Comparison of ENCODE assay signal across 10 mouse cellular contexts in genomic region chr13:77864804-77865203, GRCm38 (mm10).
DNase-seq lines count a peak whose midpoint lies in the region; ATAC-seq and TF ChIP-seq lines count a peak whose summit lies in the region.
"Had no signal": no experiment of that assay in that cellular context is flagged by ENCODE, and none has a peak within 500 bp of the region (broad histone marks: within the 10 kb centered on the region; RNA-seq: fewer than 3 reads in every experiment).

No protein-coding gene starts in this region.

- H3K36me3 ChIP-seq in intestine, postnatal 0 days (ENCODE audit: control insufficient read depth, insufficient read depth), result no peaks in the 10 kb centered on the region
- H3K36me3 ChIP-seq in intestine, embryonic 15.5 days, result no peaks in the 10 kb centered on the region
- no peaks in the 10 kb centered on the region for H3K36me3 ChIP-seq in hindbrain, embryonic 16.5 days (ENCODE audit: control insufficient read depth, insufficient read depth, low read length)
- H3K36me3 ChIP-seq: embryonic facial prominence, embryonic 15.5 days; limb, embryonic 13.5 days had no signal

- no peak overlapping the region for H3K9ac ChIP-seq in intestine, postnatal 0 days (ENCODE audit: low read depth, low read length)
- H3K9ac ChIP-seq in intestine, embryonic 15.5 days, result no peak overlapping the region
- H3K9ac ChIP-seq in hindbrain, embryonic 16.5 days (ENCODE audit: low read depth, low read length), result no peak overlapping the region
- H3K9ac ChIP-seq: embryonic facial prominence, embryonic 15.5 days; limb, embryonic 13.5 days had no signal

- no peak overlapping the region for H3K4me2 ChIP-seq in intestine, postnatal 0 days (replicated peaks; ENCODE audit: low read depth)
- H3K4me2 ChIP-seq in intestine, embryonic 15.5 days (replicated peaks), result no peak overlapping the region
- no peak overlapping the region for H3K4me2 ChIP-seq in hindbrain, embryonic 16.5 days (ENCODE audit: low read length)
- H3K4me2 ChIP-seq: embryonic facial prominence, embryonic 15.5 days; limb, embryonic 13.5 days had no signal

- TF ChIP-seq CTCF in intestine, postnatal 0 days (IDR thresholded peaks at IDR 0.05; ENCODE audit: low read depth), result peak; percentile 61

- no peaks in the 10 kb centered on the region for H3K4me1 ChIP-seq in intestine, postnatal 0 days (replicated peaks; ENCODE audit: control insufficient read depth, insufficient read depth, low read length)
- no peaks in the 10 kb centered on the region for H3K4me1 ChIP-seq in intestine, embryonic 15.5 days (replicated peaks)
- no peaks in the 10 kb centered on the region for H3K4me1 ChIP-seq in hindbrain, embryonic 16.5 days (ENCODE audit: control insufficient read depth, insufficient read depth, low read depth, low read length)
- H3K4me1 ChIP-seq: embryonic facial prominence, embryonic 15.5 days; limb, embryonic 13.5 days had no signal

- DNase-seq in A20 (ENCODE audit: low read depth, low spot score) (peak; percentile 31), ZHBTc4 (ENCODE audit: low read depth, low spot score) (peak; percentile 8)
- DNase-seq in adrenal gland, postnatal 36 days, result no peak
- DNase-seq in heart, adult 9 months (ENCODE audit: low spot score in 2 of 2), result no peak
- DNase-seq in left cerebral cortex, adult 11 months (ENCODE audit: low spot score), result no peak

- no peaks in the 10 kb centered on the region for H3K9me3 ChIP-seq in intestine, postnatal 0 days (ENCODE audit: control insufficient read depth)
- no peaks in the 10 kb centered on the region for H3K9me3 ChIP-seq in intestine, embryonic 15.5 days
- H3K9me3 ChIP-seq in hindbrain, embryonic 16.5 days (ENCODE audit: control insufficient read depth, low read length), result no peaks in the 10 kb centered on the region
- H3K9me3 ChIP-seq: embryonic facial prominence, embryonic 15.5 days; limb, embryonic 13.5 days had no signal

- H3K4me3 ChIP-seq in intestine, postnatal 0 days (ENCODE audit: low read depth, low read length), result no peak overlapping the region
- H3K4me3 ChIP-seq in intestine, embryonic 15.5 days (replicated peaks), result no peak overlapping the region
- H3K4me3 ChIP-seq in hindbrain, embryonic 16.5 days (ENCODE audit: low read length), result no peak overlapping the region
- H3K4me3 ChIP-seq: embryonic facial prominence, embryonic 15.5 days; limb, embryonic 13.5 days had no signal

- 86% methylated on average over 1 of the region's 1 CpGs for WGBS in intestine, postnatal 0 days
- WGBS in intestine, embryonic 15.5 days, result 96% methylated on average over 1 of the region's 1 CpGs
- 100% methylated on average over 1 of the region's 1 CpGs for WGBS in hindbrain, embryonic 16.5 days

- no peak for ATAC-seq in intestine, postnatal 0 days
- no peak for ATAC-seq in intestine, embryonic 15.5 days
- ATAC-seq in hindbrain, embryonic 16.5 days, result peak; percentile 34; the same call in 1 of the 2 replicates

- H3K27ac ChIP-seq in intestine, postnatal 0 days (ENCODE audit: low read depth, low read length), result no peak overlapping the region
- H3K27ac ChIP-seq in intestine, embryonic 15.5 days, result no peak overlapping the region
- H3K27ac ChIP-seq in hindbrain, embryonic 16.5 days (ENCODE audit: low read depth, low read length), result no peak overlapping the region
- H3K27ac ChIP-seq: embryonic facial prominence, embryonic 15.5 days; limb, embryonic 13.5 days had no signal

- H3K27me3 ChIP-seq in intestine, postnatal 0 days (replicated peaks; ENCODE audit: control insufficient read depth, insufficient read depth, low read length), result no peaks in the 10 kb centered on the region
- H3K27me3 ChIP-seq in intestine, embryonic 15.5 days (replicated peaks), result no peaks in the 10 kb centered on the region
- no peaks in the 10 kb centered on the region for H3K27me3 ChIP-seq in hindbrain, embryonic 16.5 days (replicated peaks; ENCODE audit: control insufficient read depth, insufficient read depth, low read length)
- H3K27me3 ChIP-seq: embryonic facial prominence, embryonic 15.5 days; limb, embryonic 13.5 days had no signal

Comparison
In these comparisons a context has a peak if more than half of its experiments do, and no peak if none do; other contexts are left out.
1. DNase-seq: peak in A20 (single experiment) and ZHBTc4 (single experiment); none in adrenal gland, postnatal 36 days (0 of 2), heart, adult 9 months (0 of 2) and left cerebral cortex, adult 11 months (single experiment).